Mouse (Mus musculus) ES-Bruce4 (cell line): ENCODE results near the gene Slc23a2.

Source experiments
- CTCF ChIP-seq: IDR thresholded peaks from one replicate; pipeline ENCODE4 v1.8.1; 2011; ENCODE audit warnings: low read depth, low read length
- EP300 ChIP-seq: IDR thresholded peaks from 2 replicates; pipeline ENCODE4 v1.6.1; 2011; ENCODE audit warnings: low read depth, low read length; ENCODE audit not compliant: insufficient read depth
- POLR2A ChIP-seq: IDR thresholded peaks from one replicate; pipeline ENCODE4 v1.8.1; 2011; ENCODE audit warnings: low read length; ENCODE audit not compliant: insufficient read depth

- no peak for TF ChIP-seq CTCF
- TF ChIP-seq POLR2A, result no peak
- TF ChIP-seq EP300, result no peak
Observed at GRCm38 (mm10) chr2:132048143-132048772, 96.7 kb downstream of the Slc23a2 start.
